Mouse (Mus musculus) induced T-regulatory cell, adult 2 months (primary cell): Measurements from ENCODE around the gene Eif1.
"Not testable (repeated sequence)": the region's sequence is repeated elsewhere in the genome, so short reads cannot be mapped to it uniquely, and the experiment has no call there.

Experiments used
- DNase-seq: peaks from one replicate; pipeline ENCODE4 v3.0.0-alpha.2; 2012; ENCODE audit warnings: low read depth

The Eif1 gene

GRCm38 (mm10) chr11:100319492-100320171 is at the start of gene Eif1:
Eif1 (plus strand) TSS chr11:100319885.
- DNase-seq: peak; percentile 100

DNA sequence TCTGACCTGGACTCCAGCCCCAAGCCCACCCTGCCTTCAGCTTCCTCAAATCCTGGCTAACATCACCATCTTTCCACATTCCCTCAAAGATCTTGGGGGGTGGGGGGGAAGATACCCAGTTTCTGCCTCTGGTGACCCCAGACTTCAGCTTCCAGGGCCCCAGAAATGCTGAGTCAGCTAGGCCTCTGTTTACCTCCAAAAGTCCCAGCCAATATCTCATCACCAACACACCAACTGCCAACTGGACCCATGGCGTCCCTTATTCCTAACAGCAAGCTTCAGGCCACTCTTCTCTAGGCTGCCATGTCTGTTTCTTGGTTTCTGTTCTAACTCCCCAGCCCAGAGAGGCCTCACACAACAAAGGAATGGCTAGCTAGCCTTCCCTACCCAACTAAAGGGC is 47.8 kb upstream of the Eif1 start:
- no peak for DNase-seq

GRCm38 (mm10) chr11:100274719-100275118 is 45.0 kb upstream of the Eif1 start:
- no peak for DNase-seq

DNA sequence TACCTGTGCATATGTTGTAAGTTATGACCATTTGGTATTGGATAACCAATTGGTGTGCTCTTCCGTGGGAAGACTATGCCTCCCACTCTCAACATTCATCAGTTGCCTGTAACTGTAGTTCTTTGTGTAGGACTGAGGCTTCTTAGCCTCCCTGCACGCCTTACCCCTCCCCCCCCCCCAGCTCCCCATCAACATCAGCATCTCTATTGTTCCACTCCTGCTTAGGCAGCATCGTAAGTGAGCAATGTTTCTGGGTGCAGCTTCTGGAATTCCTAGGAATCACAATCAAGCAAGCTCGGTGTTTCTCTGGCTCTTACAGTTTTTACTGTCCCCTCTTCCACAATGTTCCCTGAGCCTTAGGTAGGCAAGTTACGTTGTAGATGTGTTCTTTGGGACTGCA is 44.2 kb upstream of the Eif1 start:
- no peak for DNase-seq

DNA sequence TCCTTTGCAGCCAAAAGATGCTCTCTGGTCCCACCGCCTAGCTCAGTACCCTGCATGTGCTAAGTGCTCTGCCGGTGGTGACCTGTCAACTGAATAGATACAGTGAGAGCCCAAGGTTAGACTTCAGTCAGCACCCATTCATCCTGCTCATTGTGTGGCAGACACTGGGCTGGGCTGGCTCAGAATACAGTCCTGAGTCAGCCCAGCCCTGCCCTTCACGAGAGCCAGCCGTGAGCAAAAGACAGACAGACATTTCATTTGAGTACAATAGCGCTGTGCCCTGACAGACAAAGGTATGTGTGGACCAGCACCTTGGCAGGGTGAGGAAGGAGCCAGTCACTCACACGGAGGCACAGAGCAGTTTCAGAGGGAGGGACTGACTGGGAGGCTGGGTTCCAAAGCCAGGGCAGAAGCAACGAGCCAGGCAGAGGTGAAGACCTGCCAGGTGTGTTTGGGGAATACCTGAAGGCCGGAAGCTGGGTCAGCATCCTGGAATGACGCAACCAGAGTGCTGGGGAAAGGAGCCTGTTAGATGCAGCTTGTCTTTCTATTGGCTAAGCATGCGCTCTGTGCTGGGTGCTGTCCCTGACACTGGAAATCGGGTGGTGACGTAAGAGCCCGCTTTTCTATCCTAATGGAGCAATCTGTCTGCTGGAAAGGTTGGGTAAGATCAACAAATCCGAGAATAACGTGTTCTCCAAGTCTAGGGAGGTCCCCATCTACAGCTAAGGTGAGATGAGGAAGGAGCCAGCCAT is 41.8 kb upstream of the Eif1 start:
- DNase-seq: no peak

- DNase-seq: no peak
These were observed 40.9 kb upstream of the Eif1 start for GRCm38 (mm10) chr11:100278759-100279158.

GRCm38 (mm10) chr11:100281596-100282544 is 37.8 kb upstream of the Eif1 start:
- peak; percentile 90 for DNase-seq

DNA sequence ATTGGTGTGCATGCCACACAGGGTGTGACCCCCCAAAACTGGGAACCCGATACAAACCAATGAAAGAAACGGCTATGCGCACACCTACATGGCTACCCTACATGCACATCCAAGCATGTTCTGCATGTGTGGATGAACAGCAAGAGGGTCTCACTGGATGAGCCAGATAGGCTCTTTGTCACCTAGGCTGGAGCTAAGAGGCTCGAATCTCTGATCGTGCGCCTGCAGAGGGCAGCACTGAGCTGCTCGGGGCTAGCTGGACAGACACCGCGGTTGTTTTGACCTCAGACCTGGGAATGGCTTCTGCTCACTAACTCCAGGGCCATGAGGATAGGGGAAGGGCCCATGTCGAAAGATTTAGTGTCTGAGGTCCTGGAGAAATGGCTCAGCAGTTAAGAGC is 37.1 kb upstream of the Eif1 start:
- peak; percentile 80 for DNase-seq

- no peak for DNase-seq
These were observed 34.7 kb upstream of the Eif1 start for GRCm38 (mm10) chr11:100284988-100285387.

GRCm38 (mm10) chr11:100287024-100287423 is 32.7 kb upstream of the Eif1 start:
- DNase-seq: no peak

GRCm38 (mm10) chr11:100288942-100289341 is 30.7 kb upstream of the Eif1 start:
- DNase-seq: no peak

DNA sequence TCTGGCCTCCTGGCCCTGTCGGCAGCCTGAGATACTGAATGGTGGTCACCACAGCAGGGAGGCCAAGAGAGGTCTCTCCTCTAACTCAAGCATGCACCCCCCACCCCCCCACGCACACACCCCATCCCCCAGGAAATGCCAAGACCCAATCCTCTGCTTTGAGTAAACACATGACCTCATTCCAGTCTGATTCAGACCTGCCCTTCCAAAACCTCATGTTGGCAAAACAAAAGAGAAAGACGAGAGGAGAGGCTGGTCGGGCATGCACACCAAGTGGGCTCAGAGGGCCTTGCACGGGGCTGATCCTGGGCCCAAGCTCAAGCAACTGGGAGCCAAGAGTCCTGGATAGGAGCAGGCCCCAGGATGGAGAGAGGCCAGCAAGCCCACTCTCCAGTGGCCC is 29.4 kb upstream of the Eif1 start:
- DNase-seq: no peak

DNA sequence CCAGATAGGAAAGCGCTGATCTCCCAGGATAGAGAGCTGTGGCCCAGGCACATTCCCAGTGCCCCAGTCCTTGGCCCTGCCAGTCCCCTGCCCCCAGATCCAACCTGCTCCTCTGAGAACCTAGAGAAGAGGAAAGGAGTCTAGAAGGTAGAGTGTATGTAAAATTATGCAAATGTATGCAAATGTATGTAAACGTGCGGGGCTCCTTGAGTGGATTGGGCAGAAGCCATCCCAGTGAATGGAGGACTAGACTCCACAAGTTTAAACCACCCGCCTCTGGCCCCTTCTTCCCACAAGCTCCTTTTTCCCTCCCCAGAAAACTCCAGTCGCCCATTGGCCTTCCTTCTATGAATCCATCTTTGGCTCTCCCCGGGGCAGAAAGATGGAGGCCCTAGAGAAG is 26.8 kb upstream of the Eif1 start:
- DNase-seq: no peak

- peak; percentile 91 for DNase-seq
These were observed 24.4 kb upstream of the Eif1 start for GRCm38 (mm10) chr11:100295308-100295707.

DNA sequence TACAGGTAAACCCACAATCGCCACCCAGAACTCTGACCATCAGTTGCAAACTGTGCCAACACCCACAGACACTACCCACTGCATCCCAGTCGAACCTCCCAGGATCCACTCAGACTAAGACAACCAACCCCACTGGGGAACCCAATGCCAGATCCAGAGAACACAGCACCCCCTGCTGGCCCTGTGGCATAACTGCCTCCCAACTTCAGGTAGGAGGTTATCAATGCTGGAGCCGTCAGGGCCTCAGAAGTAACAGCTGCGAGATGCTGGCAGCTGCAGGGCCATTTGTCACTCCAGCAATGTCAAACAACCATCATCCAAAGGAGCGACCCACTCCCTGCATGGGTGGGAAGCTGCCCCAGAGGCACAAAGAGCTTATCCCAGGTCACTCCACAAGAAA is 21.9 kb upstream of the Eif1 start:
- peak; percentile 73 for DNase-seq

- peak; percentile 87 for DNase-seq
These were observed 21.2 kb upstream of the Eif1 start for GRCm38 (mm10) chr11:100298274-100299036.

DNA sequence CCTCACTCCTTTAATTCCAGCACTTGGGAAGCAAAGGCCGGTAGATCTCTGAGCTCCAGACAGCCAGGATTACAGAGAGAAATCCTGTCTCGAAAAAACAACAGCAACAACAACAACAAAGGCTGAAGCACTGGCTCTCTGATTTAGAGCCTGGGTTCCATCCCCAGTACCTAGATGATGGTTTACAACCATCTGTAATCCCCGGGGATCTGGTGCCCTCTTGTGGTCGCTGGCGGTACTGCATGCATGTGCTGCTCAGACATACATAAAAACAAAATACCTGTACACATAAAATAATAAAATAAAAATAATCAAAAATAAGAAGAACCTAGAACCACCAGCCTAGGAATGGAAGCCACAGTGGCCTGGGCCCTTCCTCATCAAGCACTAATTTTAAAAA is 19.4 kb upstream of the Eif1 start:
- DNase-seq: peak; percentile 84

DNA sequence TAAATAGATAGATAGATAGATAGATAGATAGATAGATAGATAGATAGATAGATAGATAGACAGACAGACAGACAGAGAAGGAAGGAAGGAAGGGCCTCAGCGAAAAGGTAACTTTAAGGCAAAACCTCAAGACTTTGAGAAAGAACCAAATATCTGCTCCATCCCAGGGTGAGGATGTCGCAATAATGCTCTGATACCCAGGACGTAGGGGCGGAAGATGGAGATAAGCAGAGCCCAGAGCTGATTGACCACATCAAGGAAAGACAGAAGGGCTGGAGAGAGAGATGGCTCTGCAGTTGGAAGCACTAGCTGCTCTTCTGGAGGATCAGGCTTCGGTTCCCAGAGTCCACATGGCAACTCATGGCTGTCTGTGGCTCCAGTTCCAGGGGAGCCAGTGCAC is 18.4 kb upstream of the Eif1 start:
- DNase-seq: no peak

GRCm38 (mm10) chr11:100307900-100308299 is 11.8 kb upstream of the Eif1 start:
- DNase-seq: no peak

- DNase-seq: not testable (repeated sequence)
These were observed 11.0 kb upstream of the Eif1 start for GRCm38 (mm10) chr11:100308672-100309071.

DNA sequence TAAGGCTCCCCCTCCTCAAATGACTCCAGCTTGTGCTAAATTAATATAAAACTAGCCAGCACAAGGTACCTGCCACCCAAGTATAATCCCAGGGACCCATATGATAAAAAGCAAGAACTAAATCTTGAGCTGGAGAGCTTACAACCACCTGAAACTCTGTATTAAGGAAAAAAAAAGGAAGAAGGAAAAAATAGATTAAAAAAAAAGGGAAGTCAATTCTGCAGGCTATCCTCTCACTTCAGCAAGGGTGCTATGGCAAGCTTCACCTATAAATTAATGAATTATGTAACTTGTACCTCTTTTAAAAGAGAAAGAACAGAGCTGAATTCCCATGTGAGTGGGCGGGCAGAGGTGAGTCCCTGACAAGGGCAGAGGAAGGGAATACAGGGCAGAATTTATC is 8.0 kb upstream of the Eif1 start:
- DNase-seq: no peak
